Mouse (Mus musculus) right cerebral cortex, adult 2 months (tissue): Measurements from ENCODE around the gene A930004D18Rik.

Experiments
- DNase-seq, 2 experiments: peaks; one replicate each; pipeline ENCODE4 v3.0.0; 2021 to 2022; ENCODE audit warnings: low spot score in 2 of 2

Gene A930004D18Rik

GRCm38 (mm10) chr2:18038141-18038752 lies 710 bp upstream of the A930004D18Rik start:
- no peak for DNase-seq

- no peak for DNase-seq
These were observed 2.9 kb downstream of the A930004D18Rik start for GRCm38 (mm10) chr2:18034371-18035250.

- DNase-seq = no peak
These were observed 4.1 kb downstream of the A930004D18Rik start for GRCm38 (mm10) chr2:18033166-18034108.

- no peak for DNase-seq
These were observed 5.0 kb downstream of the A930004D18Rik start for GRCm38 (mm10) chr2:18032538-18032895.

- DNase-seq = peak in 1 of 2 experiments; percentile 43
These were observed 5.6 kb downstream of the A930004D18Rik start for GRCm38 (mm10) chr2:18031831-18032537.

GRCm38 (mm10) chr2:18031271-18031821 lies 6.2 kb downstream of the A930004D18Rik start:
- peak in 1 of 2 experiments; percentile 48 for DNase-seq

- no peak for DNase-seq
These were observed 7.0 kb downstream of the A930004D18Rik start for GRCm38 (mm10) chr2:18030581-18030980.

- DNase-seq = no peak
These were observed 7.9 kb downstream of the A930004D18Rik start for GRCm38 (mm10) chr2:18029656-18030055.

GRCm38 (mm10) chr2:18028140-18029021 lies 9.2 kb downstream of the A930004D18Rik start:
- DNase-seq = peak; percentile 74 to 81

GRCm38 (mm10) chr2:18027448-18028139 lies 9.9 kb downstream of the A930004D18Rik start:
- DNase-seq = peak; percentile 91 to 95

- DNase-seq = peak; percentile 49 to 56
These were observed 11.2 kb downstream of the A930004D18Rik start for GRCm38 (mm10) chr2:18026116-18026947.

- no peak for DNase-seq
These were observed 11.8 kb downstream of the A930004D18Rik start for GRCm38 (mm10) chr2:18025781-18026115.

- DNase-seq = no peak
These were observed 12.4 kb downstream of the A930004D18Rik start for GRCm38 (mm10) chr2:18025116-18025515.

- DNase-seq = no peak
These were observed 14.7 kb downstream of the A930004D18Rik start for GRCm38 (mm10) chr2:18022886-18023285.

- no peak for DNase-seq
These were observed 18.4 kb downstream of the A930004D18Rik start for GRCm38 (mm10) chr2:18019122-18019521.

GRCm38 (mm10) chr2:18017321-18017720 lies 20.2 kb downstream of the A930004D18Rik start:
- DNase-seq = no peak

- no peak for DNase-seq
These were observed 20.9 kb downstream of the A930004D18Rik start for GRCm38 (mm10) chr2:18016639-18017038.

- no peak for DNase-seq
These were observed 22.0 kb downstream of the A930004D18Rik start for GRCm38 (mm10) chr2:18015581-18015980.
